In the genomic region with DNA sequence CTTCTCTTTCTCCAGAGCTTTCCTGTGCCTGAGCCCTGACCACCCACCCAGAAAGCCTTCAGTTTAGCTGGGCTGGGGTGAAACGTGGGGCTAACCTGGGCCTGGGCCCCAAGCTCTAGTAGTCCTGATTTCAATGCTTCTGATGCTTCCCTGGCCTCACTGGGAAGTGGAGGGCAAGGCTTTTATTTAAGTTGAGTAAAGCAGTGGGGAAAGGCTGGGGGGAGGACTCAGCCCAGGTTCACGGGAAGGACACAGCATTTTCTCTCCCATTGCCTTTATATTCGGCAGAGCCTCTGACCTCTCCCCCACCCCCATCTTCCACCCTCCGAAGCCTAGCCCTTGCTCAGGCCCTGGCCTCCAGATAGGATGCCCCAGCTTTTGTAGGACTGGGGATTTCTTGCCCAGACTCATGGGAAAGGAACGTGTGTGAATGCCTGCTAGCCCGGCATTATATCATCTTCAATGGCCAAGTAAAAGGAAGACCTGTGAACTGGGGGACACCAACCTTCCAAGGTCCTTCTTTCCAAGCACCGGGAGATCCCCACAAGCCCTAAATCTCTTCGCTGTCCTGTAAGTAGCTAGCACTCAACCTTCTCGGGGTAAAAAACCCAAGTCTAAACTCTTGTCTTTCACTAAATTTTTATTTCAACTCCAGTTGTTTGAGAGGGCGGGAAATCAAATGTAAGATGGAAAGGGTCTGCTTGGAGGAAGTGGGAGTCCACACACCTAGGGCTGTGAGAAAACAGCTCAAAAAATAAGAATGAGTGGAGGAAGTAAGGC, we compare ENCODE assay signal across 17 mouse cellular contexts. TPM values are rescaled to one million over a fixed set of nuclear protein-coding genes. Genes with fewer than 3 reads are reported as not detected.
DNase-seq lines count a peak whose midpoint lies in the region; ATAC-seq and TF ChIP-seq lines count a peak whose summit lies in the region.
"Had no signal": no experiment of that assay in that cellular context is flagged by ENCODE, and none has a peak within 500 bp of the region (broad histone marks: within the 10 kb centered on the region; RNA-seq: fewer than 3 reads in every experiment).

No protein-coding gene starts in this region.

- intact Hi-C loops in heart, postnatal 36 days (cut with DNase I) = no loop called here

- H3K9me3 ChIP-seq in G1E (replicated peaks) = no peaks in the 10 kb centered on the region
- H3K9me3 ChIP-seq in hindbrain, embryonic 14.5 days (ENCODE audit: control insufficient read depth, low read length) = no peaks in the 10 kb centered on the region
- no peaks in the 10 kb centered on the region for H3K9me3 ChIP-seq in neural tube, embryonic 14.5 days (ENCODE audit: control insufficient read depth, low read length)
- H3K9me3 ChIP-seq: heart, embryonic 15.5 days; limb, embryonic 15.5 days had no signal

- 6% methylated on average over 10 of the region's 10 CpGs for WGBS in hindbrain, embryonic 14.5 days
- WGBS in neural tube, embryonic 14.5 days = 15% methylated on average over 10 of the region's 10 CpGs

- H3K4me2 ChIP-seq in hindbrain, embryonic 14.5 days (replicated peaks) = peak overlapping the region; percentile 50
- peak overlapping the region; percentile 39; the same call in 1 of the 2 replicates for H3K4me2 ChIP-seq in neural tube, embryonic 14.5 days (ENCODE audit: low read depth, low read length)
- H3K4me2 ChIP-seq: heart, embryonic 15.5 days; limb, embryonic 15.5 days had no signal

- H3K4me1 ChIP-seq in G1E (ENCODE audit: insufficient read depth, low read depth, low read length) = peaks cover 68% of the 10 kb centered on the region
- H3K4me1 ChIP-seq in hindbrain, embryonic 14.5 days (replicated peaks; ENCODE audit: control insufficient read depth, insufficient read depth, low read length) = peaks cover 15% of the 10 kb centered on the region
- H3K4me1 ChIP-seq in neural tube, embryonic 14.5 days (ENCODE audit: control insufficient read depth, insufficient read depth, low read length) = peaks cover 58% of the 10 kb centered on the region

- no peak for TF ChIP-seq CTCF in G1E (IDR thresholded peaks at IDR 0.05; ENCODE audit: low read depth, low read length)

- H3K9ac ChIP-seq in hindbrain, embryonic 14.5 days = peak overlapping the region; percentile 76
- no peak overlapping the region; the same call in 1 of the 2 replicates for H3K9ac ChIP-seq in neural tube, embryonic 14.5 days (replicated peaks; ENCODE audit: low read depth, low read length)
- H3K9ac ChIP-seq: heart, embryonic 15.5 days; limb, embryonic 15.5 days had no signal

- DNase-seq in G1E (ENCODE audit: low spot score) = no peak
- peak; percentile 78 for DNase-seq in embryo, embryonic 10.5 days (ENCODE audit: low spot score)
- no peak for DNase-seq in hindbrain, embryonic 14.5 days (ENCODE audit: low spot score)
- DNase-seq in heart, postnatal 36 days = no peak
- DNase-seq in ovary, adult 18-20 months (ENCODE audit: low spot score) = no peak
- no peak for DNase-seq in thymus, adult 18-20 months
- DNase-seq: cerebellum, adult 11-12 months; kidney, adult 18-20 months; lung, adult 2 months had no signal

- H3K36me3 ChIP-seq in G1E (replicated peaks) = peaks cover 71% of the 10 kb centered on the region
- H3K36me3 ChIP-seq in hindbrain, embryonic 14.5 days (replicated peaks; ENCODE audit: control insufficient read depth, insufficient read depth) = no peaks in the 10 kb centered on the region
- no peaks in the 10 kb centered on the region for H3K36me3 ChIP-seq in neural tube, embryonic 14.5 days (ENCODE audit: control insufficient read depth, insufficient read depth, low read length)
- H3K36me3 ChIP-seq: heart, embryonic 15.5 days; limb, embryonic 15.5 days had no signal

- no peaks in the 10 kb centered on the region for H3K27me3 ChIP-seq in G1E (ENCODE audit: insufficient read depth, low read length)
- H3K27me3 ChIP-seq in hindbrain, embryonic 14.5 days (ENCODE audit: control insufficient read depth, insufficient read depth, low read length) = peaks cover 94% of the 10 kb centered on the region
- H3K27me3 ChIP-seq in neural tube, embryonic 14.5 days (ENCODE audit: control insufficient read depth, insufficient read depth, low read length) = no peaks in the 10 kb centered on the region

- H3K4me3 ChIP-seq in G1E (ENCODE audit: low read depth, low read length) = peak overlapping the region; percentile 48; the same call in 1 of the 2 replicates
- peak overlapping the region; percentile 46 for H3K4me3 ChIP-seq in hindbrain, embryonic 14.5 days (replicated peaks; ENCODE audit: low read length)
- H3K4me3 ChIP-seq in neural tube, embryonic 14.5 days (ENCODE audit: low read depth, low read length) = 0 out of 2 replicates have a peak overlapping the region, but pooled peaks have one; percentile 1
- H3K4me3 ChIP-seq: heart, embryonic 15.5 days; layer of hippocampus, adult 2 months; left cerebral cortex, adult 2 months; limb, embryonic 15.5 days had no signal

- ATAC-seq in G1E (ENCODE audit: extremely low read depth, insufficient number of reproducible peaks, low FRiP score, poor library complexity, severe bottlenecking) = no peak
- no peak for ATAC-seq in hindbrain, embryonic 14.5 days (ENCODE audit: low FRiP score)
- ATAC-seq in neural tube, embryonic 14.5 days (ENCODE audit: low read depth) = no peak
- ATAC-seq: activated CD4-positive, CD25-positive, alpha-beta regulatory T cell, adult 4 months had no signal

- H3K27ac ChIP-seq in hindbrain, embryonic 14.5 days = peak overlapping the region; percentile 79
- peak overlapping the region; percentile 49; the same call in 1 of the 2 replicates for H3K27ac ChIP-seq in neural tube, embryonic 14.5 days (ENCODE audit: low read depth, low read length)
- H3K27ac ChIP-seq: heart, embryonic 15.5 days; layer of hippocampus, adult 2 months; left cerebral cortex, adult 2 months; limb, embryonic 15.5 days; macrophage had no signal

RNA-seq across cellular contexts. Expression of a gene that starts 20.2 kb away (rescaled TPM):
- 29.3 and 33.9 TPM in 2 replicates for total RNA-seq in G1E (2014; fragmentation: Nextera tagmentation)
- 11.0 and 12.2 TPM in 2 replicates for total RNA-seq in G1E (2017)
- polyA plus RNA-seq in G1E (2012) = 60.1 and 65.8 TPM in 2 replicates
- polyA plus RNA-seq in hindbrain, embryonic 14.5 days (2014; fragmentation: Nextera tagmentation; extraction: Ambion mirVana) = 74.9 and 90.0 TPM in 2 replicates
- 19.0 and 24.0 TPM in 2 replicates for polyA plus RNA-seq in neural tube, embryonic 14.5 days (2014; fragmentation: Nextera tagmentation; extraction: Ambion mirVana)
- not detected for total RNA-seq in heart, postnatal 36 days (2021)
- total RNA-seq: layer of hippocampus, adult 2 months; left cerebral cortex, adult 2 months had no signal
- polyA plus RNA-seq: activated CD4-positive, CD25-positive, alpha-beta regulatory T cell, adult 4 months; cortical plate, adult 2 months; macrophage had no signal

RNA-seq across cellular contexts. Expression of a gene that starts 40.8 kb away (rescaled TPM):
- total RNA-seq in G1E (2014; fragmentation: Nextera tagmentation) (16.3 and 37.1 TPM in 2 replicates), G1E (2017) (8.6 and 12.0 TPM in 2 replicates)
- polyA plus RNA-seq in G1E (2012) = 27.1 and 28.6 TPM in 2 replicates
- 20.9 and 24.8 TPM in 2 replicates for polyA plus RNA-seq in hindbrain, embryonic 14.5 days (2014; fragmentation: Nextera tagmentation; extraction: Ambion mirVana)
- 23.0 and 38.7 TPM in 2 replicates for polyA plus RNA-seq in neural tube, embryonic 14.5 days (2014; fragmentation: Nextera tagmentation; extraction: Ambion mirVana)
- total RNA-seq in heart, postnatal 36 days (2021) = under 1 TPM in 1 of 2 experiments, not detected in 1; 0.25 TPM
- total RNA-seq: layer of hippocampus, adult 2 months; left cerebral cortex, adult 2 months had no signal
- polyA plus RNA-seq: activated CD4-positive, CD25-positive, alpha-beta regulatory T cell, adult 4 months; cortical plate, adult 2 months; macrophage had no signal

RNA-seq across cellular contexts. Expression of a gene that starts 48.5 kb away (rescaled TPM):
- 21.1 and 26.6 TPM in 2 replicates for total RNA-seq in G1E (2014; fragmentation: Nextera tagmentation)
- total RNA-seq in G1E (2017) = 2.0 and 2.7 TPM in 2 replicates
- polyA plus RNA-seq in G1E (2012) = 10.1 and 12.2 TPM in 2 replicates
- 9.2 and 22.9 TPM in 2 replicates for polyA plus RNA-seq in hindbrain, embryonic 14.5 days (2014; fragmentation: Nextera tagmentation; extraction: Ambion mirVana)
- polyA plus RNA-seq in neural tube, embryonic 14.5 days (2014; fragmentation: Nextera tagmentation; extraction: Ambion mirVana) = 50.1 and 136 TPM in 2 replicates
- total RNA-seq in heart, postnatal 36 days (2021) = not detected
- total RNA-seq: layer of hippocampus, adult 2 months; left cerebral cortex, adult 2 months had no signal
- polyA plus RNA-seq: cortical plate, adult 2 months; heart, embryonic 15.5 days; lung, adult 2 months; macrophage had no signal
